Mouse (Mus musculus) gastrocnemius, postnatal 36 days (tissue): ENCODE results near the gene Hyal2. TPM values are rescaled to one million over a fixed set of nuclear protein-coding genes. Genes with fewer than 3 reads are reported as not detected.

Source experiments
- DNase-seq, 2 experiments: peaks; one replicate each; pipeline ENCODE4 v3.0.0; 2022
- intact Hi-C: fragments of 180-260 bp; cut with DNase I; formaldehyde crosslinking; loops from one replicate; pipeline ENCODE4 v1.15.1; 2025
- long read RNA-seq, 2 experiments: library from polyadenylated mRNA; stranded (forward); transcript quantifications; one replicate each; pipeline ENCODE4 v2.0.0; 2021
- total RNA-seq, 2 experiments: library from RNA; stranded (reverse); gene quantifications; 2 replicates each; pipeline ENCODE4 v1.2.3; 2021

Gene Hyal2
- total RNA-seq, result 10 to 100 TPM; 12.0 to 16.5 TPM
- long read RNA-seq, experiment 1, transcript Hyal2-201 (4 exons, 1,893 nt), result major isoform, 16 of 25 reads
- long read RNA-seq, experiment 1, partial matches to known transcripts, result 2 of 25 reads
- long read RNA-seq, experiment 1, other reads (novel, unspliced or antisense), result 3 of 25 reads
- long read RNA-seq, experiment 2, transcript Hyal2-201 (4 exons, 1,893 nt), result major isoform, 6 of 11 reads
- long read RNA-seq, experiment 2, partial matches to known transcripts, result 1 of 11 reads
- long read RNA-seq, experiment 2, other reads (novel, unspliced or antisense), result 2 of 11 reads

DNA sequence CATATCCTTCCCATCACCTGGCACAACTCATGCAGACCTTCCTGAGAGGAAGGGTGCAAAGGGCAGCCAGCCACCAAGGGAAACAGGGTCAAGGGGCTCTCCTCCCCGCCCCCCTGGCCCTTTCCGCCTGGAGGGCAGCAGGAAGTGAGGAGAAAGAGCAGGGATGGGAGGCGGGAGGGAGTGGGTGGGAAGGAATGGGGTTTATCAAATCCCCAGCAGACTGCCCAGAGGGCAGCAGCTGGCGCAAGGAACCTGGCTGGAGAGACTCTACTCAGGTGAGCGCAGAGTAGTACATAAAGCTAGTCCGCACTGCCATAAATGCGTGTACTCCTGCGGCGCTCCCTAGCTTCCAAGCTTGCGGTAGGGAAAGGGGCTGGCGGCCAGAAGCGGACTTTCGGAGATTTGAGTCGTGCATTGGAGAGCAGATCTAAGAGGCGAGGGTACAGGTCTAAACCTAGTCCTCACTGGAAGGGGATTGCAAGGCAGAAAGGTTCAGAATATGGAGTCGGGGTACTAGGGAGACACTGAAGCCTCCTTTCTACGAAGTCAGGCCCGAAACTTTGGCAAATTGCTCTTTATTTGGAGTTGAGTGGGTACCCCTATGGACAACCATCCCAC, at the start of gene Hyal2:
TSS of gene Hyal2 (plus strand) at position 244 of the 618 bp plus-strand sequence.
- no peak for DNase-seq
- intact Hi-C loops, result no loop called here

DNA sequence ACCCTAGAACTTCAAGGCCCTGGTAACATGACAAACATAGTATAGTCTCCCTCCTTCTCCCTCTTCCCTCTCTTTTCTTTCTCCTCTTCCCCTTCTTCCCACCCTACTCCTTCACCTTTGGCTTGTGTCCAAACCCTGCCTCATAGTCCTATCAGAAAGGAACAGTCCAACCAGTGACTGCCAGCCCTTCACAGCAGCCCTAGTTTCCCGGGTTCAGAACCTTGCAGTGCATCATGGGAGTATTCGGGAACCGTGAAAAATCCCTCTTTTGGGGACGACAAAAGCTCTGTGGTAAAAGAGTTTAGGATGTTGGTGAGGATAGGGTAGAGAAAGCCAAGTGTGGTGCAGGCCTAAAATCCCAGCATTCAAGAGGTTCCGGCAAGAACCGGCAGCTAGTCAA, 47.4 kb upstream of the Hyal2 start:
- intact Hi-C loops, result no loop called here
- DNase-seq, result no peak

DNA sequence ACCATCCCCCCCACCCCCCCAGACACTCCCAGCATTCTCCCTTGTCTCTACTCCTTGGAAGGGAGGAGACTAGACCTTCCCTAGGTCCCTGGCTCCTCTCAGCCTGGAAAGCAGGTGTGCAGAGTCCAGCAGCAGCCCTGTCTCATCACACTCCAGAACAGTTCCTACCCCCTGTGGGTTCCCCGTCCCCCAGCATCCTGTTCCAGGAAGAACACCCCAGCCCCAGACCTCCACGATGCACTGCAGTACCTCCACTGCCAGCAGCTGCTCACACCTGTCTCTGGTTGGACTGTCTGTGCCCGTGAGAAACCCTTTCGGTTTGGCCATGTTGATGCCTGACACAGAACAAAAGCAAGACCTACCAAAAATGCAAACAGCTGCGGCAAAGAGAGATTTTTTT, 46.6 kb upstream of the Hyal2 start:
- DNase-seq, result no peak
- intact Hi-C loops, result no loop called here

DNA sequence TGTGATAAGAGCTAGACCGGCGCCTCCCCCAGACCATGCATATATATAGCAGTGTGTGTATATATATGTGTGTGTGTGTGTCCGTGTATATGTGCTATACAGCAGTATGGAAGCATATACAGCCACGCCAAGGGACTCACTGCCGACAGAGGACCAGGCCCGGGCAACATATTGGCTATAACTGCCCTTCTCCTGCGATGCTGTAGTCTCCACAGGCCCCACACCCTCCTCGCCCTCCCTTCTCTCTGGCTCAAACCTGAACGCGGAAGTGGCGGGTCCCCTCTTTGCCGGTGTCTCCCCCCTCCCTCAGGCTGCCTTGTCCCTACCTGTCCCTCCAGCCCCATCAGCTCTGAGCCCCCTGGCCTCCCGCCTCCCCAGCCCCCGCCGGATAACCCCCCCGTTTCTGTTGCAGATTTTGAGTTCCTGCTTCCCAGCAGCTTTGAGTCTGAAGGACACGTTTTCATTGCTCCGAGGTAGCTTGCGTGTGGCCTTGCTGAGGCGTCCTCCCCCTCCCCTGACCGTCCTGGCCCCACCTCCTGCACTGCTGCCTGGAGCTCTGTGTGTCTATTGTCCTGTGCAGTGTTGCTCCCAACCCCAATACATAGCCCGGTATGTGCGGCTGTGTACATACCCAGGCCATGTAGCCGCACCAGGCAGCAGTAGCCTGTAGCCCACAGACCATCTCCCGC, 45.9 kb upstream of the Hyal2 start:
- intact Hi-C loops, result no loop called here
- no peak for DNase-seq

DNA sequence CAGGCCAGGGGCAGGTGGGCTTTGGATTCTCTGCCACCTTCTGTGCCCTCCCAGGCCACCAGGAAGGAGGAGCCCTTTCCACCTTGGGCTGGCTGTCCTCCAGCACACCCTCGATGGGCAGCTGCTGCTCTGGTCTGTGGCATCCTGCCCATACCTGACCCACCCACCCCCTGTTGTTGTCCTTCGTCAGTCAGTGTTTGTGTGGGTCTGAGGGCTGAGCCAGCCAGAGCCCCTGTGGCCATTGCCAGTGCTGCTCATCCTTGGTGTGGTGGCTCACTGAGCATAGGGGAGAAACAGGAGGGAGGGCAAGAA, 45.4 kb upstream of the Hyal2 start:
- no peak for DNase-seq

DNA sequence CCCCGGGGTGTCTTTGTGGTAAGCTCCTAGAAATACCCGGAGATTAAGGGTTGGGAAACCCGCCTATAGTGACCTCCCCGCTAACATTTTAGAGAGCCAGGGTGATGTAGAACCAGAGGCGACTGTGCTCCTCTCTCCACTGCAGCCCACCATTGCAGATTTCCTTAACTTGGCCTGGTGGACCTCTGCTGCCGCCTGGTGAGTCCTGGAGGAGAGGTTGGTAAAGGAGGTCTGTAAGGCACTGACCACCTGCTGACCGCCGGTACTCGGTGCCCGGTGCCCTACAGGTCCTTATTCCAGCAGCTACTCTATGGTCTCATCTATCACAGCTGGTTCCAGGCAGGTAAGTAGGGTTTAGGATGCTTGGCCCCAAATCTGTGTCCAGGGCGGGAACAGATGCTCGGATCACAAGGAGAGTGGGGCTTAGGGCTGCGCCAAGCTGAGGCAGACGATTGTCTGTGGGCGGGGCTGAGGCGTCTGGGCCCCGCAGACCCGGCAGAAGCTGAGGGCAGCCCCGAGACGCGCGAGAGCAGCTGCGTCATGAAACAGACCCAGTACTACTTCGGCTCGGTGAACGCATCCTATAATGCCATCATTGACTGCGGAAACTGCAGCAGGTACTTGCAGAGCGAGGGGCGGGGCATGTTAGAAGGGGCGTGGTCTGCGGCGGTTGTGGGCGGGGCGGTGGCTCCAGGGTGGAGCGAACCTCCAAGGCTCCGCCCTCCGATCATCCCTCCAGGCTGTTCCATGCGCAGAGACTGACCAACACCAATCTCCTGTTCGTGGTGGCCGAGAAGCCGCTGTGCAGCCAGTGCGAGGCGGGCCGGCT, 41.3 kb upstream of the Hyal2 start:
- intact Hi-C loops, result no loop called here
- DNase-seq, result peak; percentile 59 to 62

More for the DNA sequence above, 45.4 kb upstream of the Hyal2 start:
- intact Hi-C loops, result no loop called here

DNA sequence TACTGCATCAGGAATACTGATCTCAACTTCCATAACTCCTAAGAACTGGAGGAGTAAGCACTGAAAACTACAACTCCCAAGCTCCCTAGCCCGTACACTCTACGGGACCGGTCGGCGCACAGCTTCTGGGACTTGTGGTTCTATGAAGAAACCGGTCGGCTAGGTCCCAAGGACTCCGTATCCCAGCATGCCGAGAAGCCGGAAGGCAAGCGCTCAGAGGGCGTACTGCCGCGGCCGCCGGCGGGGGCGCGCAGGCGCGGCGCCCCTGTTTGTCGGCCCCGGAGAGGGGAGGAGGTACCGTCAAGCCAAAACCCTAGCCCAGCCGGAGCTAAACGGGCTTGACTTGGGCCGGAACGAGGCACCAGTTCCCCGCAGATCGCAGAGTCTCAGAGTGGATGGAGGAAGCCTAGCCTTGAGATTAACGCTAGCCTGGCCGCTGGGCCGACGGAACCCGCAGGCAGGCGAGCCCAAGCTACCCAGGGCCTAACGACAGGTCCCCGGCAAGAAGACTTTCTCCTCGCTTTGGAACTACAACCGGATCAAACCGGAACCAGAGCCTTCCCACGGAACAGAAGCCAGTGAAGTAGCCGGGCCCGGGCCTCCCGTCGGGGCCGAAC, 33.8 kb upstream of the Hyal2 start, which contains the start of gene Tmem115:
TSS of gene Tmem115 (plus strand) at position 155 of the 617 bp plus-strand sequence.
- intact Hi-C loops, result no loop called here
- peak; percentile 81 to 87 for DNase-seq

DNA sequence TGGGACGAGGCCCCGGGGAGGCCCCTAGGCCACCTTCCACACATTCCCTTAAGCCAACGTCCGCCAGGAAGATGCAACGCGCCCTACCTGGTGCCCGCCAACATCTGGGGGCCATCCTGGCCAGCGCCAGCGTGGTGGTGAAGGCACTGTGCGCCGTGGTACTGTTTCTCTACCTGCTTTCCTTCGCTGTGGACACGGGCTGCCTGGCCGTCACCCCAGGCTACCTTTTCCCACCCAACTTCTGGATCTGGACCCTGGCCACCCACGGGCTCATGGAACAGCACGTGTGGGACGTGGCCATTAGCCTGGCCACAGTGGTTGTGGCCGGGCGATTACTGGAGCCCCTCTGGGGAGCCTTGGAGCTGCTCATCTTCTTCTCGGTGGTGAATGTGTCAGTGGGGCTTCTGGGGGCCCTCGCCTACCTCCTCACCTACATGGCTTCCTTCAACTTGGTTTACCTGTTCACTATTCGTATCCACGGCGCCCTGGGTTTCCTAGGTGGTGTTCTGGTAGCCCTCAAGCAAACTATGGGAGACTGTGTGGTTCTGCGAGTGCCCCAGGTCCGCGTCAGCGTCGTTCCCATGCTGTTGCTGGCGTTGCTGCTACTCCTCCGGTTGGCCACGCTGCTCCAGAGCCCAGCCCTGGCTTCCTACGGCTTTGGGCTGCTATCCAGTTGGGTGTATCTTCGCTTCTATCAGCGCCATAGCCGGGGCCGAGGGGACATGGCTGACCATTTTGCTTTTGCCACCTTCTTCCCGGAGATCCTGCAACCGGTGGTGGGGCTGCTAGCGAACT, 33.1 kb upstream of the Hyal2 start:
- intact Hi-C loops, result no loop called here
- peak; percentile 35 to 38 for DNase-seq

DNA sequence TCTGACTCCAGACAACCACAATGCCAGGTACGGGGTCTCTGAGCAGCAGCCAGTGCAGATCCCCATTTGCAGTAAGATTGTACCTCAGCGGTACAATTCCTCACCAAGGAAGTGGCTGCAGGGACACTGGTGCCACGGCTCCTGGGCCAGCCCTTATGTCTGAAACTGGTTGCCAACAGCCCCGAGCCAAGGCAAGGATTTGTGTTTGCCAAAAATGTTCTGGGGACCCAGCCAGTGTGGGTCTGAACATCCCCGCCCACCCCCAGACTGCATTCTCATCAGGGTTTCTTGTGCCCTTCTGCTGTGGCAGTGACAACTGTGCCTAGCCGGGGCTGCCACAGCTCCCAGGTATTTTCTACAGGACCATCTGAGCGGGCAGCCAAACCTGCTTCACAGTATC, 29.5 kb upstream of the Hyal2 start:
- DNase-seq, result no peak
- intact Hi-C loops, result no loop called here

DNA sequence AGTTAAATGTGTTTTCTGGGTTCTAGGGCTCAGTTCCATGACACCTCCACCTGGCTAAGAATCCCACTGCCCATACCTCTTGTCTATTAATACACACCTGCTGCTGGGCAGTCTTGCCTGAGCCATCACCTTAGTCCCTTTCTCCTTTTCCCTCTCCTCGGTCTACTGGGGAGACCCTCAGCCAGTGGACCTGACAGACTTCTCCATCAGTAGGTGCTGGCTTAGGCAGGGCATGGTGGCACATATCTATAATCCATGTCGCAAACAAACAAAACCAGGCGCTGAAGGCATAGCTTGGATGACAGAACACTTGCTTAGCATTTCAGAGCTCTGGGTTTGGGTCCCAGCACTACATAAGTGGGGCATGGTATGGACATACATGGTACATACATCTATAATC, 29.0 kb upstream of the Hyal2 start:
- intact Hi-C loops, result no loop called here
- DNase-seq, result no peak

DNA sequence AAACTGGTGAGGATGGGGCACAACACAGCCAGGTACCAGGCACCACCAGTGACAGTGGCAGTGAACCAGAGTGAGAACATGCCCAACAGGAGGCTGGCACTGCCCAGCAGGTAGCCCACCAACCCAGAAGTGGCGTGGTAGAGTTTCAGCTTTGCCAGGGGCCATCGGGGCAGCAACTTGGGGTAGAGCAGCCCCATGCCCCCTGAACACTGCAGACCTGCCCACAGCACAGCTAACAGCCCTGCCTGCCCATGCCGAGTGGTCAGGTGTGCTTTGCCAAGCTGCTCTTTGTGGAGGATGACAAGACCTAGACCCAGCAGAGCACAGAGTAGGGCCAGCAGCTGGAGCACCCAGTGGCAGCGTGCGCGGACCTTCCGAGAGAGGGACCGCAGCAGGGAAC, 27.8 kb upstream of the Hyal2 start:
- intact Hi-C loops, result no loop called here
- no peak for DNase-seq

DNA sequence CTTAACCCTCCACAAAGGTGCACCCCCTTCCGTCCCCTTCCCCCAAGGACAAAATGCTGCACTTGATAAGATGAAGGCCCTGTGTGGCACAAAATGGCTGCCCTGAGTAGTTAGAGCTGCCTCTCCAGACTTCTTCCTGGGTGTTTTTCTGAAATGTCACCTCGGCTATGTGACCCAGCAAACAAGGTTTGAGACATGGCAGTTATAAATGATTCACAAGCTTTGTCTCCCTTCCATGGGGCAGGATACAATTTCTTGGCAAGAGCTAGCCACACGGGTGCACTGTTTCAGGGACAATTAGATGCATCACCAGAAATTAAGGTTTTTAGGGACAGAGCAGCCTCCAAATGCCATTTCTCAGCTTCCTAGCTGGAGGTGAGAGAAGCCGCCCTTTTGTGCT, 27.3 kb upstream of the Hyal2 start:
- no peak for DNase-seq
- intact Hi-C loops, result no loop called here

DNA sequence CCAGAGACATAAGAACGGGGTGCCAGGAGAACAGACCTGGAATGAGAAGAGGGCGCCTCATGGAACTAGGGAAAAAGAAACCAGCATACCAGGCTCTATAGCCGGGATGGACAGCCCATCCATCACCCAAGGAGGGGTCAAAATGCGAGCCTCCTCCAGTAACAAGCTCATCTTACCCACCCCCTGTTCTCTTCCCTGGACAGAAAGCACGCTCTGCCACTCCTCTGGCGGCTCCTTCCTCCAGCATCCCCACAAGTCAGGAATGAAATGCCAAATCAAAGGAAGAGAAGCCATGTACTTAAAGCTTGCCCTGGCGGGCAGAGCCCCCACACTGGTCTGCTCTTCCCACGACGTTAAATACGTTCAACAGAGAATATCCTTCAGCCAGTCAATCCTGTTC, 26.7 kb upstream of the Hyal2 start:
- no peak for DNase-seq
- intact Hi-C loops, result no loop called here

DNA sequence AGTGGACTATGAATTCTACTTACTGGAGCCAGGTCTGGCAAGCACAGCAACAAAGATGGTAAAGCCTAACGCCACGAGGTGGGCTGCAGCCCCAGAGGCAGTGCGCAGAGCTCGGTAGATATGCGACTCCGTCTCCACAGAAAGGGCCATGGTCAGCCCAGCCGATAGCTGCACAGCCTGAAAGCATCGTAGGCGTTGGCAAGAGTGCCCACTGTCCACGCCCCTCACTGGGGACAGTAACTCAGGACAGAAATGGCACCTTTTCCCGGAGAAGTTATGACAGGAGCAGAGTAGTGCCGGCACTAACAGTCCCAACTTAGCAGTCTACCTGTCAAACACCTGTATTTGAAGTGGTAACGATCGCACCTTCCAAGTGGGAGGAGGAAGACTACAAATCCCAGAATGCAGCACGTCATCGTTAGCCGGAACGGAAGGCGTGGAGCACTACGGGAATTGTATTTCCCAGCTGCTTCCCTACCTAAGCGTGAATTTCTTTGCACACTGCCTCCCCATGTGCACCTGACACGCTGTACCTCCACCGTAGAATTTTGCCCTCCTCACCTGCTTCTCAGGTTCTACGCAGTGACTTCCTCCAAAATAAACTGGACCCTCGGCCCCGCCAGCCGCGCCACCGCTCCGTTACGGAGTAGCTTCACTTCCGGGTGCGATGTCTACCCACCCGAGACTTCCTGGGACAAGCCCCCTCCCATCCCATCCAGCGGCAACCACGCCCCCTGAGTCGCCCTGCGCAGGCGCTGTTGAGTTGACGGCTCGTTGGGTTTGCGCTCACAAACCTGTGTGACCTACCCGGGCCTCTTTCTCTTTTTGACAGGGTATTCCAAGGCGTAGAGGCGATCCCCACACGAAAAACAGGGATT, 26.0 kb upstream of the Hyal2 start, which contains the start of the genes Cyb561d2 and Nprl2:
TSS of gene Cyb561d2 (minus strand) at position 720 of the 878 bp plus-strand sequence.
TSS of gene Nprl2 (plus strand) at position 753 of the 878 bp plus-strand sequence.
- intact Hi-C loops, result no loop called here
- peak; percentile 91 to 93 for DNase-seq

DNA sequence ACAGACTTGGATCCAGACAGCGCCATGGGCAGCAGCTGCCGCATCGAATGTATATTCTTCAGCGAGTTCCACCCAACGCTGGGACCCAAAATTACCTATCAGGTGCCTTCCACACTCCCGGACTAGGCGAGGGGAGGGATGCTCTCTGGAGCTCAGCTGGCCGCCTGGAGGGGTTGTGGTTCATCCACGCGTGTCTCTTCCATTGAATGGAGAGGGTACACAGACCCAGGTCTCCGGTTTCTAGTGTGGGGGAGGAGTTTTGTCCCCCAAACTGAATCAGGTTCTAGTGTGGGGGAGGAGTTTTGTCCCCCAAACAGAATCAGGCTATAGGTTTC, 25.4 kb upstream of the Hyal2 start:
- DNase-seq, result no peak
- intact Hi-C loops, result no loop called here

DNA sequence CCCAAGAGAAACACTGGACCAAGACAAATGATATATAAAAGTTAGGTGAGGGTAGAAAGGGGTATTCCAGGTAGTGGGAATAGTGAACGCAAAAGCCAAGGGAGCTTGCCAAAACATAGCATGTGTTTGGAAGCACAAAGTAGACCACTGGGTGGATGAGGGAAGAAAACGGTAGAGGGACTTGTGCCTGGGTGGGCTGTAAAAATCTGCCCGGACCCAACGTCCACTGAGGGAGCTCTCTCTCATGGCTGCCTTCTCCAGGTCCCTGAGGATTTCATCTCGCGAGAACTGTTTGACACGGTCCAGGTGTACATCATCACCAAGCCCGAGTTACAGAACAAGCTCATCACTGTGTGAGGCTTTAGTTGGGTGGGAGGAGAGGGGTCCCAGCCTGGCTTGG, 25.0 kb upstream of the Hyal2 start:
- DNase-seq, result no peak
- intact Hi-C loops, result no loop called here

DNA sequence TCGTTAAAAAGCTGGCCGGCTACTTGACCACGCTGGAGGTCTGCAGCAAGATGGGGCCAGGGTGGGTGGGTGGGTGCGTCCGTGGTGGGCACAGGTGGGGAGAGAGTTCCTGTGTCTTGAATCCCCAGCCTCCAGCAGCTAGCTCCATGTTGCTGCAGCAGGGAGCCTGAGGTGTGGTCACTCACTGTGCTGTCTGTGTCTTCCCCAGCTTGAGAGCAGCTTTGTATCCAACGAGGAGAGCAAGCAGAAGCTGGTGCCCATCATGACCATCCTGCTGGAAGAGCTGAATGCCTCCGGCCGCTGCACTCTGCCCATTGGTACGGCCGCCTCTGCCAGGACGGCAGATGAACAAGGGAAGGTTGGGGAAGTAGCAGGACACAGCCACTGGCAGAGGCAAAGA, 24.4 kb upstream of the Hyal2 start:
- no peak for DNase-seq
- intact Hi-C loops, result no loop called here

DNA sequence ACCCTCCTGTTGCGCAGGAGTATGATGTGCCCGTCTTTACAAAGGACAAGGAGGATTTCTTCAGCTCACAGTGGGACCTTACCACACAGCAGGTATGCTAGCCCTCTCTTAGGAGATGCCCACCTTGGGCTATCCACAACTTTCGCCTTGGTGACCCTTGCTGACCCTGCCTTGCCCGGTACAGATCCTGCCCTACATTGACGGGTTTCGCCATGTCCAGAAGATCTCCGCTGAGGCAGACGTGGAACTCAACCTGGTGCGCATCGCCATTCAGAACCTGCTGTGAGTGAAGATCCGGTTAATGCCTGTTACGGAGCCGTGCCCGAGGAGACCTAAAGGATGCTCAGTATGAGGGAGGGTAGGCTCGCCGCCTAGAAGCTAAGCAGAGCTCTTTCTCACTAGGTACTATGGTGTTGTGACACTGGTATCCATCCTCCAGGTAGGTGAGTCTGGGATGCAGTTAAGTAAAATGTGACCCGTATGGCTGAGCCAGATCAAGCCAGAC, 23.5 kb upstream of the Hyal2 start:
- no peak for DNase-seq
- intact Hi-C loops, result no loop called here

DNA sequence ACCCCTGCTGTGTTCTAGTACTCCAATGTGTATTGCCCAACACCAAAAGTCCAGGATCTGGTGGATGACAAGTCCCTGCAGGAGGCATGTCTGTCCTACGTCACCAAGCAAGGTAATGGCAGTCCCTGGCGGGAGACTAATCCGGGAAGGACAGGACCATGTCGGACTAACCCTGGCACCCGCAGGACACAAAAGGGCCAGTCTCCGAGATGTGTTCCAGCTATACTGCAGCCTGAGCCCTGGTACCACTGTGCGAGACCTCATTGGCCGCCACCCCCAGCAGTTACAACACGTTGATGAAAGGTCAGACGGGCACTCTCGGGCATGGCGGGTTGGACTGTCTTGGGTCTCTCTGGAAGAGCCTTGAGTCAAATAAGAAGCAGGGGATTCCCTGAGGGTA, 23.0 kb upstream of the Hyal2 start:
- intact Hi-C loops, result no loop called here
- no peak for DNase-seq
